Mouse (Mus musculus) CD4-positive helper T cell, adult 2 months (primary cell): ENCODE measurements at regions not wholly inside any gene's neighbourhood (a gene's known extent, or its start where the extent isn't known, plus 50 kb on each side); places are given as distances from the start of the nearest gene placed in this dataset.

ENCODE experiments used
- DNase-seq: peaks from one replicate; pipeline ENCODE4 v3.0.0-alpha.2; 2012; ENCODE audit warnings: low read depth, missing footprints, low spot score

DNA sequence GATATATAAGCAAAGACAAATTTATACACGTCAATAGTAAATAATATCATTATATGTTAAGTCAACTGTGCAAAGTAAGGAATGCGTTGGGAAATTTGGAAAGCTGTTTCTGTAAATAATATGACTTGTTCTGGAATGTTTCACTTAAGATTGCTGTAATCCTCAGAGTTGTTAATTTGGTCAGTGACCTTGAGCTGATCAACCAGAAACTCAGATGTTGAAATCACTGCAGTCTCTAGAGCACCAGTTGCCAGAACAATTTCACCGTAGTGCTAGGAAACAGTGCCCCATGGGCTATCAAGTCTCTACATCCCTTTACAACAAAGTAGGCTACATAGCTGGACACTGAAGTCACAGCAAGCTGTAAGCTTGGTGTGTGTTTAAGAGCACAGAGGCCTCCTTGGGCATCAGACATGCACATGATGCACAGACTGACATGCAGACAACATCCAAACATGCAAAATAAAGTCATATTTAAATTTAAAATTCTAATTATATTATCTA, 212.6 kb downstream of the Pik3r1 start:
- DNase-seq: no peak

- no peak for DNase-seq
These were observed 214.9 kb downstream of the Pik3r1 start for GRCm38 (mm10) chr13:101553131-101553549.

- DNase-seq: no peak
These were observed 215.6 kb downstream of the Pik3r1 start for GRCm38 (mm10) chr13:101552451-101552850.

DNA sequence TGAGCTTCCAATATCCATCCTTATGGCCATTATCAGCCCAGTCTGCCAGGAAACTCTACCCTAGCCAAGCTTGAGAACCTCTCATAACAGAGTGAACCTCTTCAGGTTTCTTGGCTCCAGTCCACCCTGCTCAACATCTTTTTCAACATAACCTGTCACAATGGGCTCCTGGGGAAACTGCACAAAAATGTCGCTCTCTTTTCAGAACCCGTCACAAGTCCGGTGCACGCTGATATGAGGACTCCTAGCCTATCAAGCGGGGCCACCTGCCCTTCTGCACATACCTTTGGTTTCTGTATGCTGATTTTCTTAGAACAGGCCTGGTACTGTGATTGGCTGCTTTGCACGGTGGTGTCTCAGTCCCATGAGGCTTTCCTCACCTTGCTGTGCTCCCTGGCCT, 216.9 kb downstream of the Pik3r1 start:
- DNase-seq: no peak

- DNase-seq: no peak
These were observed 217.5 kb downstream of the Pik3r1 start for GRCm38 (mm10) chr13:101550526-101550925.

- peak; percentile 44 for DNase-seq
These were observed 220.1 kb downstream of the Pik3r1 start for GRCm38 (mm10) chr13:101547887-101548286.

- no peak for DNase-seq
These were observed 220.7 kb downstream of the Pik3r1 start for GRCm38 (mm10) chr13:101547365-101547764.

GRCm38 (mm10) chr13:101545344-101546181, 222.5 kb downstream of the Pik3r1 start:
- DNase-seq: no peak

DNA sequence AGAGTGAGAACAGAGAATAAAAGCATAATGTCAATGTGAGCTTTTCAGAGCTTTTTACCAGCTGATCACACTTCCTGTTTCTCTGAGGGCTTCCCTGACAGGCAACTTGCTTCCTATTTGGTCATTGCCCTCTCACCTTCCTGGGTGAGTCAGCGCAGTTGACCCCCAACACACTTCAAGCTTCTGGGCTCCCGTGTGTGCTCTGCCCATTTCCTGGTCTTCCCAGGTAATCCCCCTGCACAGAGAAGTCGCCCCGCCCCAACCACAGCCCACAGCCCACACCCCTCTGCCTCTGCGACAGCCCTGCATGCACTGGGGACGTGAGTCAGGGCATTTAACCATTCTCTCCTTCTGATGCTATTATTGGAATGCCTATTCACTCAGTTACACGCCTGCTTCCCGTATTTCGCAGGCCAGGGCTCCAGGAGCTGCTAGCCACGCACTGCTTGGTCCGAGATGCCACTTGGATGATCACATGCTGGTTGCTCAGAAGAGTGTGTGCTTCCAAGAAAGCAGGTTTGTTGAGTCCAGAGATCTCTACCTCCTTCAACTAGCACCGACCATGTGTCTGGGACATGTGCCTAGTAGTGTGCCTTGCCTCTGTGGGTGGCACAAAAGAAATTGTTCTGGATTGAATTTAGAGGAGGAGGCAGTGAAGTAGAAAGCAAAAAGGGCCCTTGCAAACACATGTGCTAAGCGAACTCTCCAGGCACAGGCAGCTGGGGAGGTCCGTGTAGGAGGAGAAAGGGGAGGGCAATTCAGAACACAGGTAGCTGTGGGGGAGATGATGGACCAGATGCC, 227.4 kb downstream of the Pik3r1 start:
- DNase-seq: peak; percentile 77

DNA sequence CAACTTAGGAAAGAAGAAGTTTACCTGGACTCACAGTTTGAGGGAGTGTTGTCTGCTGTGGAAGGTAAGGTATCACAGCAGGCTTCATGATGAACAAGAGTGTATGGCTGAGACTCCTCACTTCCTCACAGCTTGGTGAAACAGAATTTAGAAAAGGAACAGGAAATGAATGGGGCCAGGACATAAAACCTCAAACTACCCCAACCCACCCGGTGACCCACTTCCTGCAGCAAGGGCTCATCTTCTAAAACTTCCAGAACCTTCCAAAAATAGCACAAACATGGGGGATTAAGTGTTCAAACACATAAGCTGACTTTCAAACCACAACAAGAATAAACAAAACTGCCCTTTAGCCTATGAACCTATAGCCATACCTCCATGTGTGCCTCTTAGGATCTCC, 229.9 kb downstream of the Pik3r1 start:
- DNase-seq: peak; percentile 63

DNA sequence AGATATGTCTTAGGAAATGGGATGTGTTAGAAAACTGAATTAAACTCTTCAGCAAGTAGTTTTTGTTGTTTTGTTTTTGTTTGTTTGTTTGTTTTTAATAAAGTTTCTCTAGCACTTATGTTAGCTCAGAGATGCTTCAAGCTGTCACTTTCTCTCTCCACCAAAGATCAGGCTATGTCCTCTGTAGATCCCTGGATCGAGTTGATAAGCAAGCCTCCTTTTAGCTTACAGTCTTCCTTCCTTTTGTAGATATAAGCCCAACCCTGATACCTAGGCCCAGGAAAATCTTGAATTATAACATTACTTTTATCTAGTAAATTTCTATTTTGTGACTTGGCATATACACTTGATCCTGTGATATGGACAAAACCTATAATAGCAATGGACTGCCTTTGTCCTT, 232.0 kb downstream of the Pik3r1 start:
- no peak for DNase-seq

DNA sequence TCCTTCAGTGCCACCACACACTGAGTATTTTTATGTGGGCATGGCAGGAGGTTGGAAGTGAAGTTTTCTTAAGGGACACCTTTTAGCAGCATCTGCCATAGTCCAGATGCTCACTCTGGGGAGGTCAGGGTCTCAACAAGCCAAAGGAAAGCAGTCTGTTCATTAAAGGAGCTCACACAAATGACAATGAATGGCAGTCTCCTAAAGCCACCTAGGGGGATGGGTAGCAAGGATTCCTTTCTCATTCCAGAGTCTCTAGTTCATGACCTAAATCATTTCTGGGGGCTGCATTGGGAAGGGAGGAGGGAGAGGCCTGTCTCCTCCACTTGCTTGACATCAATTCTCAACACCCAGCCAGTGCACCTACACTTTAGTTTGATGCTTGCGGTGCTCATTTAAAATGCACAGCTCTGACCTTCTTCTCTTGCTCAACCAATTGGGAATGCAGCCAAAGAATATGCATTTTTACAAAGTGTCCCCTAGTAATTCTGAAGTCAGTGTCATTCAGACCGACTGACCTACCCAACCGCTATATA, 232.6 kb downstream of the Pik3r1 start:
- no peak for DNase-seq

DNA sequence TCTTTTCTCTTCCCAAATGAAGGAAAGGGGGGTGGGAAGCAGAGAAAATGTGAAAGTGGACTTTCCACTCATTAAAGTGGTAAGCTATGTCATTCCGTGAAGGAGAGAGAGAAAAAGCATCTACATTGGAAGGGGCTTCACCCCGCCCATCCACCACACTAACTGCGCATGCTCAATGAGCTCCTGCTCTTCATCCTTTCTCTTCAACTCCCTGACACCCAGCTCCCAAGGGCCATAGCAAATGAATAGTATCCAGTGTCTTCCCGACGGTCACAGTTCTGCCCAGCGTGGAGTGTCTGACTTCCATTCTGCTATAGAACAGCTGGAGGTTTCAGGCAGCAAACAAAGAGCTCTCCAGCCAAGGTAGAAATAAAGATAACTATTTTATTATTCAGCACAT, 233.5 kb downstream of the Pik3r1 start:
- DNase-seq: no peak

DNA sequence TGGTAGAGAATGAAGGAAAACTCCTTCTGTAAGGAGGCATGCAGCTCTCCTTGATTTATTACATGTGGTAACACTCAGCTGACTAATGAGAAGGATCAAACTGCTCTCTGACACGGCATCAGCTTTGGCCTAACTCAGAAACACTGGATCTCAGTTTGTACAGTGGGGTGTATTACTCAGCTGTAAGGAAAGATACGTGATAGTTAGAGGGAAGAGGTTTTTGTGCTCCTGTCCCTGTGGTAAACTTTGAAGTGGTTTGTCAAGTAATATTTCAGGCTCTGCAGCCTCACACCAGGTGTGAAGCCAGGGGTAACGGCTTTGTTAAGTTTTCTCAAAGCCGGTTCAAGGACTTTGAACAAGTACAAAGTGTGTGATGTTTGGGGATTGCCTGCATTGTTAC, 235.1 kb downstream of the Pik3r1 start:
- DNase-seq: peak; percentile 63

- DNase-seq: no peak
These were observed 240.3 kb downstream of the Pik3r1 start for GRCm38 (mm10) chr13:101527691-101528090.

DNA sequence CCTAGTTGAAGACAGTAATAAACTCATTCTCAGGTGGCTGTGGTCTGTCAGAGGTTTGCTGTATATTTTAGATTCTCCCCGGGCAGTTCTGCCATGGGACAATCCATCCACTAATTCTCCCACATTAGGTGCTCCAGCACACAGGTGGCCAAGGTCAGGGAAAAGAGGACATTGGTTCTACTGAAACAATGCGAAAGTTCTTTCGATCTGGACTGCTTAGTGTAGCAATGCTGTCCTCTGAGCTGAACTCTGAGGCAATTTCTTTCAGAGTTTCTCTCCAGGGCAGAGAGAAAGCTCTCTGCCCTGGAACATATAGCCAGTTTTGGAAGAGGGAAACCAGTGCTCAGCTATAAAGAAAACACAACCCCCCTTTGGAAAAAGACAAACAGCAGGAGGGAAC, 243.2 kb downstream of the Pik3r1 start:
- no peak for DNase-seq

DNA sequence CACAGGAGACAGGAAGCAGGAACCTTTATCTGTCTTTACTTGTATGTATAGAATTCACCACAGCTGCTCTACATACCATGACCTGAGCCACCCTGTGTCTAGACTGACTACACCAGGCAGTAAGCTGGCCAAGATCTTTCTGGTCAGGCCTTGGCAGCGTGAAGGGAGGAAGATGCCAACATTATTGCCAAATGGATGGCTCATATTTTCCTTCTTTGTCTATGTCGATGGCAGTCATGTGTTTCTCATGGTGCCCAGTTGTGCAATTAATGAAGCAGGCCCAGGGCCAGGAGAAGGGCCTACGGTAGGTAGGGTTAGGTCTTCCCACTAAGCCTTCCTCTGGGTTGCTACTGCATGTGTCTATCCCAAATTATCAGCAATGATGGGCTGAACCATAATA, 243.8 kb downstream of the Pik3r1 start:
- DNase-seq: no peak

DNA sequence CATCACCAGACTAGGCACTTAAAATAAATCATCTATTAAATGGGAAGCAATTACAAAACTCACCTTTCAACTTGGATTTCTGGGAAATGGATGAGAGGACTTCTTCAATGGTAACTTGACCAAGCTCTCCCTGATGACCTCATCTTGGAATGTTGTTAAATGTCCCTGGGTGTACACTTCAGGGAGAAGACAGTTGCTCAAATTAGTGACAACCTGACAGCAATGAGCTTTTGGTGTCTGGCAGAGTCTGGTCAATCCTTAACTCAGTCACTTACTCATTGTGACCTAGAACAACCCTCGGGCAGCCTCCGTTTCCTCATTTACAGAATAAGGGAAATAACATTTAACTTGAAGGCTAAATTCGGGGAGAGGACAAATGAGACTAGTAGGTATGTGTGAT, 244.5 kb downstream of the Pik3r1 start:
- DNase-seq: no peak

DNA sequence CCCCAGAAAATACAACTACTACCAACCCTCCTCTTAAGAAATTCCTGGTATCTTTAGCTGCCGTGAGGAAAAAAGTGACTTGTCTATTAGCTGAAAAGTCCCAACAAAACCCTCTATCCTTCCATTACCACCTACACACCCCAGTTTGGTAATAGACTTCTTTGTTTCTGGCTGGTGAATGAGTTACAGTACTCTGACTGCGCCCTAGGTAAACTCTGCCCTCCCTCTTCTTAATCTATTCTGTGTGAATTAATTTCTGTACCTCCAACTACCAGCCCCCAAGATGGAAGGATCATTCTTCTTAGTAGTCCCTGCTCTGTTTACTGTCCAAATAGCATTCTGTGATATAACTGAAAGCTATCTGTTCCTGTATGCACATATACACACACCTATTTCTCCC, 245.4 kb downstream of the Pik3r1 start:
- no peak for DNase-seq

DNA sequence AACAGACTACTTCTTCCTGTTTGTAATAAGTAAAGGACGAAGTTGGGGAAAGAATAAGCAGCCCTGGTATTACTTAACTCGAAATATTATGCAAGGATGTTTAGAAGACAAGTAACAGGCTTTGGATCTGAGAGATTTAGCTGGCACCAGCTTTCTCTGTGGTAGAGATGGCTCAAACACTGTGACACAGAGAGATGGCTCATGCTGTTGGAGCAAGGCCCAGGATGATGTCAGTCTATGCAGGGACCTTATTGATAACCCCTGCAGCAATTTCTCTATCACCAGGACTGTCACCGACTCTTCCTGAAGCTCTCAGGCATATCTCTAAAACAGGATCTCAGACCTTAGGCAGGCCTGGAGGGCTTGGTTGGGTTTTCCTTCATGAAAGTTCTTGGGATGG, 254.7 kb downstream of the Pik3r1 start:
- no peak for DNase-seq

DNA sequence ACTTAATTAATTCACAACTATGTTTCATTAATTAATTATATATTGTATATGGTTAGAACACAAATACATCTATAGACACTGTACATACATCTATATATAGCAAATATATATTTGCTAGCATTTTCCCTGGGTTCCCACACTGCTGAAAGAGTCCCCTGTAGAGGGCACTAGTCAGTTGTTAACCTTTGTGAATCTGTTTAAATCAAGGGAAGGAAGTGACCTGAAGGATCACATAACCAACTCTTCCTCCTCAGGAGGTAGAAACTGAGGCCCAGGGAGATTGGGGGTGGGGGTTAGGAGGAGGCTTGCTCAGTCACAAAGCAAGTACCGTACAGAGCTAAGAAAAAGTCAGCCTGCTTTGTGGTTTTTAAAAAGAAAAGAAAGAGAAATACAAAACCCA, 258.1 kb downstream of the Pik3r1 start:
- DNase-seq: peak; percentile 69

DNA sequence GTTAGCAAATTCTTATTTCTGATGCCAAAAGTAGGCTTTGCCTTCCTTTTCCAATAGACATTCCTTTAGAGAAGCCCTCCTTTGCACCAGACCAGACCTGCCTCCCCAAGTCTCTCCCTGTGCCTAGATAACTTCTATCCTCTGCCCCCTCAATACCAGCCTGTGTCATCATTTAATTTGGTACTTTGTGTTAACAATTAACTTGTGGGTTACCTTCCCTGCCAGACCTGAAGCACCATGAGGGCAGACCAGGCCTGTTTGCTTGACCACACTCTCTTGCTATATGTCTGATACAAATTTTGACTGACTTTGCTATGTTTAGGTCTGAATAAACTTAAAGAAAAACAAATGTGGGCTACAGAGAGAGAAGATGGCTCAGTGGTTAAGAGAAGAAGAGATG, 259.7 kb downstream of the Pik3r1 start:
- no peak for DNase-seq
